Mouse (Mus musculus): ENCODE data around the gene C2cd2. TPM values are rescaled to one million over a fixed set of nuclear protein-coding genes. Genes with fewer than 3 reads are reported as not detected.

The C2cd2 gene
- polyA plus RNA-seq, 1 experiment from 2014 or later = 19.2 TPM

GRCm38 (mm10) chr16:97921961-97922778 is 40.2 kb downstream of the C2cd2 start:
- WGBS = under 1% methylated on average over 75 of the region's 75 CpGs
- H3K4me1 ChIP-seq (ENCODE audit: control insufficient read depth, insufficient read depth, low read length) = peaks cover 8% of the 10 kb centered on the region; the same call in 1 of the 2 replicates
- H3K27ac ChIP-seq (ENCODE audit: low read length) = peak overlapping the region; percentile 90
- peak; percentile 94 for ATAC-seq (ENCODE audit: insufficient number of reproducible peaks, insufficient read depth, low FRiP score, low read depth)
- H3K27me3 ChIP-seq (ENCODE audit: control insufficient read depth, insufficient read depth, low read length) = no peaks in the 10 kb centered on the region
- H3K9ac ChIP-seq (replicated peaks; ENCODE audit: low read depth, low read length) = peak overlapping the region; percentile 81
- peak overlapping the region; percentile 93 for H3K4me3 ChIP-seq (ENCODE audit: low read depth, low read length)
- H3K9me3 ChIP-seq (ENCODE audit: control insufficient read depth, low read depth, low read length) = no peaks in the 10 kb centered on the region
- no peaks in the 10 kb centered on the region for H3K36me3 ChIP-seq (ENCODE audit: control insufficient read depth, insufficient read depth, low read length)
- H3K4me2 ChIP-seq (replicated peaks; ENCODE audit: low read depth, low read length) = peak overlapping the region; percentile 85

GRCm38 (mm10) chr16:97920621-97921020 is 41.8 kb downstream of the C2cd2 start:
- no peak overlapping the region for H3K9ac ChIP-seq (replicated peaks; ENCODE audit: low read depth, low read length)
- no peak for ATAC-seq (ENCODE audit: insufficient number of reproducible peaks, insufficient read depth, low FRiP score, low read depth)
- 93% methylated on average over 1 of the region's 1 CpGs for WGBS
- no peak overlapping the region for H3K4me2 ChIP-seq (replicated peaks; ENCODE audit: low read depth, low read length)
- H3K27ac ChIP-seq (ENCODE audit: low read length) = no peak overlapping the region
- no peaks in the 10 kb centered on the region for H3K27me3 ChIP-seq (ENCODE audit: control insufficient read depth, insufficient read depth, low read length)
- peaks cover 8% of the 10 kb centered on the region; the same call in 1 of the 2 replicates for H3K4me1 ChIP-seq (ENCODE audit: control insufficient read depth, insufficient read depth, low read length)
- H3K4me3 ChIP-seq (ENCODE audit: low read depth, low read length) = no peak overlapping the region
- no peaks in the 10 kb centered on the region for H3K9me3 ChIP-seq (ENCODE audit: control insufficient read depth, low read depth, low read length)
- H3K36me3 ChIP-seq (ENCODE audit: control insufficient read depth, insufficient read depth, low read length) = no peaks in the 10 kb centered on the region

GRCm38 (mm10) chr16:97919793-97920192 is 42.6 kb downstream of the C2cd2 start:
- Histone ChIP-seq H3K27ac (ENCODE audit: low read length) (no peak overlapping the region), H3K27me3 (ENCODE audit: control insufficient read depth, insufficient read depth, low read length) (no peaks in the 10 kb centered on the region), H3K36me3 (ENCODE audit: control insufficient read depth, insufficient read depth, low read length) (no peaks in the 10 kb centered on the region), H3K9me3 (ENCODE audit: control insufficient read depth, low read depth, low read length) (no peaks in the 10 kb centered on the region), H3K9ac (replicated peaks; ENCODE audit: low read depth, low read length) (no peak overlapping the region), H3K4me2 (replicated peaks; ENCODE audit: low read depth, low read length) (no peak overlapping the region), H3K4me3 (ENCODE audit: low read depth, low read length) (no peak overlapping the region), H3K4me1 (ENCODE audit: control insufficient read depth, insufficient read depth, low read length) (peaks cover 8% of the 10 kb centered on the region; the same call in 1 of the 2 replicates)
- WGBS = 32% methylated on average over 2 of the region's 2 CpGs
- no peak for ATAC-seq (ENCODE audit: insufficient number of reproducible peaks, insufficient read depth, low FRiP score, low read depth)

- no peaks in the 10 kb centered on the region for H3K4me1 ChIP-seq (ENCODE audit: control insufficient read depth, insufficient read depth, low read length)
- H3K4me2 ChIP-seq (replicated peaks; ENCODE audit: low read depth, low read length) = no peak overlapping the region
- no peaks in the 10 kb centered on the region for H3K9me3 ChIP-seq (ENCODE audit: control insufficient read depth, low read depth, low read length)
- H3K27me3 ChIP-seq (ENCODE audit: control insufficient read depth, insufficient read depth, low read length) = no peaks in the 10 kb centered on the region
- no peak for ATAC-seq (ENCODE audit: insufficient number of reproducible peaks, insufficient read depth, low FRiP score, low read depth)
- no peak overlapping the region for H3K4me3 ChIP-seq (ENCODE audit: low read depth, low read length)
- H3K27ac ChIP-seq (ENCODE audit: low read length) = no peak overlapping the region
- peaks cover 5% of the 10 kb centered on the region; the same call in 1 of the 2 replicates for H3K36me3 ChIP-seq (ENCODE audit: control insufficient read depth, insufficient read depth, low read length)
- H3K9ac ChIP-seq (replicated peaks; ENCODE audit: low read depth, low read length) = no peak overlapping the region
These were observed 49.5 kb downstream of the C2cd2 start for GRCm38 (mm10) chr16:97912873-97913272.

- no peak overlapping the region for H3K27ac ChIP-seq (ENCODE audit: low read length)
- 89% methylated on average over 1 of the region's 1 CpGs for WGBS
- no peaks in the 10 kb centered on the region for H3K27me3 ChIP-seq (ENCODE audit: control insufficient read depth, insufficient read depth, low read length)
- H3K4me1 ChIP-seq (ENCODE audit: control insufficient read depth, insufficient read depth, low read length) = no peaks in the 10 kb centered on the region
- H3K4me2 ChIP-seq (replicated peaks; ENCODE audit: low read depth, low read length) = no peak overlapping the region
- no peak overlapping the region for H3K9ac ChIP-seq (replicated peaks; ENCODE audit: low read depth, low read length)
- H3K36me3 ChIP-seq (ENCODE audit: control insufficient read depth, insufficient read depth, low read length) = peaks cover 5% of the 10 kb centered on the region; the same call in 1 of the 2 replicates
- no peak overlapping the region for H3K4me3 ChIP-seq (ENCODE audit: low read depth, low read length)
- no peak for ATAC-seq (ENCODE audit: insufficient number of reproducible peaks, insufficient read depth, low FRiP score, low read depth)
- no peaks in the 10 kb centered on the region for H3K9me3 ChIP-seq (ENCODE audit: control insufficient read depth, low read depth, low read length)
These were observed 53.0 kb downstream of the C2cd2 start for GRCm38 (mm10) chr16:97909356-97909755.

- no peak overlapping the region for H3K4me2 ChIP-seq (replicated peaks; ENCODE audit: low read depth, low read length)
- WGBS = 84% methylated on average over 6 of the region's 6 CpGs
- H3K9ac ChIP-seq (replicated peaks; ENCODE audit: low read depth, low read length) = no peak overlapping the region
- H3K27ac ChIP-seq (ENCODE audit: low read length) = no peak overlapping the region
- no peak overlapping the region for H3K4me3 ChIP-seq (ENCODE audit: low read depth, low read length)
- H3K27me3 ChIP-seq (ENCODE audit: control insufficient read depth, insufficient read depth, low read length) = no peaks in the 10 kb centered on the region
- no peak for ATAC-seq (ENCODE audit: insufficient number of reproducible peaks, insufficient read depth, low FRiP score, low read depth)
- H3K9me3 ChIP-seq (ENCODE audit: control insufficient read depth, low read depth, low read length) = no peaks in the 10 kb centered on the region
- peaks cover 5% of the 10 kb centered on the region; the same call in 1 of the 2 replicates for H3K36me3 ChIP-seq (ENCODE audit: control insufficient read depth, insufficient read depth, low read length)
- H3K4me1 ChIP-seq (ENCODE audit: control insufficient read depth, insufficient read depth, low read length) = no peaks in the 10 kb centered on the region
These were observed 54.9 kb downstream of the C2cd2 start for GRCm38 (mm10) chr16:97907496-97907895.

GRCm38 (mm10) chr16:97906337-97906736 is 56.1 kb downstream of the C2cd2 start:
- H3K9me3 ChIP-seq (ENCODE audit: control insufficient read depth, low read depth, low read length) = no peaks in the 10 kb centered on the region
- no peak for ATAC-seq (ENCODE audit: insufficient number of reproducible peaks, insufficient read depth, low FRiP score, low read depth)
- no peaks in the 10 kb centered on the region for H3K4me1 ChIP-seq (ENCODE audit: control insufficient read depth, insufficient read depth, low read length)

GRCm38 (mm10) chr16:97905449-97905991 is 56.9 kb downstream of the C2cd2 start:
- Histone ChIP-seq H3K9me3 (ENCODE audit: control insufficient read depth, low read depth, low read length) (no peaks in the 10 kb centered on the region), H3K27me3 (ENCODE audit: control insufficient read depth, insufficient read depth, low read length) (no peaks in the 10 kb centered on the region), H3K4me3 (ENCODE audit: low read depth, low read length) (no peak overlapping the region), H3K4me1 (ENCODE audit: control insufficient read depth, insufficient read depth, low read length) (no peaks in the 10 kb centered on the region), H3K27ac (ENCODE audit: low read length) (no peak overlapping the region), H3K36me3 (ENCODE audit: control insufficient read depth, insufficient read depth, low read length) (peaks cover 5% of the 10 kb centered on the region; the same call in 1 of the 2 replicates), H3K9ac (replicated peaks; ENCODE audit: low read depth, low read length) (no peak overlapping the region), H3K4me2 (replicated peaks; ENCODE audit: low read depth, low read length) (no peak overlapping the region)
- WGBS = 69% methylated on average over 2 of the region's 2 CpGs
- no peak for ATAC-seq (ENCODE audit: insufficient number of reproducible peaks, insufficient read depth, low FRiP score, low read depth)

More at GRCm38 (mm10) chr16:97906337-97906736, 56.1 kb downstream of the C2cd2 start:
- Histone ChIP-seq H3K9ac (replicated peaks; ENCODE audit: low read depth, low read length) (no peak overlapping the region), H3K27me3 (ENCODE audit: control insufficient read depth, insufficient read depth, low read length) (no peaks in the 10 kb centered on the region), H3K4me3 (ENCODE audit: low read depth, low read length) (no peak overlapping the region), H3K4me2 (replicated peaks; ENCODE audit: low read depth, low read length) (no peak overlapping the region), H3K36me3 (ENCODE audit: control insufficient read depth, insufficient read depth, low read length) (peaks cover 5% of the 10 kb centered on the region; the same call in 1 of the 2 replicates), H3K27ac (ENCODE audit: low read length) (no peak overlapping the region)

Data from stomach, embryonic 14.5 days (tissue).